Mouse (Mus musculus): ENCODE results near the gene Dcps.

- TF ChIP-seq CTCF (IDR thresholded peaks at IDR 0.05; ENCODE audit: low read depth) (no peak), EP300 (IDR thresholded peaks at IDR 0.05; ENCODE audit: low read depth) (no peak)
These were observed 83.0 kb downstream of the Dcps start for GRCm38 (mm10) chr9:35092904-35093303.
